Mouse (Mus musculus) thymus, postnatal 25 days (tissue): Measurements from ENCODE around the gene Ndrg2.
"Not testable (repeated sequence)": the region's sequence is repeated elsewhere in the genome, so short reads cannot be mapped to it uniquely, and the experiment has no call there.

ENCODE experiments used
- DNase-seq: peaks from one replicate; pipeline ENCODE4 v3.0.0; 2022

Ndrg2 gene

DNA sequence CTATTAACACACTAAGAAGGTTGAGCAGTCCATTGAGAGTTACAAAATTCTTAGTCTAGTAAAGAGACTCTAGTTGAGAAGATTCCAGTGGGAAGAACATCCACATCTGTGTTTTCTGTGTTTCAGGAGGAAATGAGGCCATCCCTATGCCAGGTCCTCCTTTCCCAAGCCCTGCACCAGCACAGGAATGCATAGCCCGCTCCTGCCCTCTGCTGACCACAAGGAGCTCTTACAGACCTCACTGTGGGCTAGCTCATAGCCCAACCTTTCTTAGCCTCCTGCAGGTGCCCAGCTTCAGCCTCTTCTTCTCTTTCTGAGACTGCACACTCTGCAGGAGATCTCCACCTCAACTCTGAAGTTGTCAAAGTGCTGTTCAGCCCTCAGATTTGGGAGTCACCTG is 50.4 kb downstream of the Ndrg2 start:
- not testable (repeated sequence) for DNase-seq

- DNase-seq = not testable (repeated sequence)
Measured at GRCm38 (mm10) chr14:51855280-51855679, 58.7 kb downstream of the Ndrg2 start.
